28 mouse cellular contexts compared by ENCODE assay signal in the genomic region with DNA sequence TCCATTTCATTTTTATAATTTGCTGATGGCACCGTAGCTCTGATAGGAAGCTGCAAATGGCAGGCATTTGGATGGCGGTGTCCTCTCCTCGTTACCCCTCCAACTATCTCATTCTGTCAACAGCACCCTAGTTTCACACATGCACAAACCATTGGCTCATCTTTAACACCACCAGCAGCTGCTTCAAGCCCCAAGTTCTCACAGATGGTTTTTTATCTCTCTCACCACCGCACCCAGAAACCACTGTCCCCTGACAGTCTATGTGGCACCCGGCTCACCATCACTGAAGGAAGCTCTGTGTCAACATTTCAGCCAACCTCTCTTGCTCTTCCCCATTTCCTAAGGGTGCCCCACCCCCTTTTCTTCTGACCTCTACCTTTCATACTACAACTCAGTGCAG.
DNase-seq lines count a peak whose midpoint lies in the region; ATAC-seq lines count a peak whose summit lies in the region.
"Had no signal": no experiment of that assay in that cellular context is flagged by ENCODE, and none has a peak within 500 bp of the region (broad histone marks: within the 10 kb centered on the region; RNA-seq: fewer than 3 reads in every experiment).

No protein-coding gene starts in this region.

- no peak overlapping the region for H3K9ac ChIP-seq in midbrain, embryonic 15.5 days
- H3K9ac ChIP-seq: forebrain, embryonic 13.5 days; heart, embryonic 13.5 days; hindbrain, embryonic 14.5 days had no signal

- no peak overlapping the region for H3K4me2 ChIP-seq in midbrain, embryonic 15.5 days
- H3K4me2 ChIP-seq: forebrain, embryonic 13.5 days; heart, embryonic 13.5 days; hindbrain, embryonic 14.5 days had no signal

- H3K36me3 ChIP-seq in heart, embryonic 10.5 days: peaks cover 27% of the 10 kb centered on the region
- peaks cover 8% of the 10 kb centered on the region; the same call in 1 of the 2 replicates for H3K36me3 ChIP-seq in limb, embryonic 10.5 days
- no peaks in the 10 kb centered on the region for H3K36me3 ChIP-seq in midbrain, embryonic 15.5 days (replicated peaks)

- WGBS in heart, embryonic 10.5 days: 91% methylated on average over 5 of the region's 5 CpGs
- whole genome bisulfite sequencing in limb, embryonic 10.5 days: 93% methylated on average over 5 of the region's 5 CpGs
- 91% methylated on average over 5 of the region's 5 CpGs for WGBS in midbrain, embryonic 15.5 days

- peak; percentile 47; the same call in 1 of the 2 replicates for ATAC-seq in megakaryocyte-erythroid progenitor cell, adult 5-6 weeks (replicated peaks; ENCODE audit: low FRiP score, low TSS enrichment, poor library complexity, severe bottlenecking)
- ATAC-seq in midbrain, embryonic 15.5 days (replicated peaks): no peak
- ATAC-seq: forebrain, embryonic 13.5 days; forebrain, embryonic 16.5 days; hindbrain, postnatal 0 days; Patski had no signal

- H3K4me1 ChIP-seq in heart, embryonic 10.5 days: 0 out of 2 replicates have a peak, but pooled peaks cover 6% of the 10 kb centered on the region
- no peaks in the 10 kb centered on the region for H3K4me1 ChIP-seq in limb, embryonic 10.5 days
- no peaks in the 10 kb centered on the region for H3K4me1 ChIP-seq in midbrain, embryonic 15.5 days
- H3K4me1 ChIP-seq: forebrain, embryonic 10.5 days; forebrain, embryonic 13.5 days had no signal

- H3K27ac ChIP-seq in heart, embryonic 10.5 days: no peak overlapping the region
- no peak overlapping the region for H3K27ac ChIP-seq in limb, embryonic 10.5 days
- H3K27ac ChIP-seq in midbrain, embryonic 15.5 days: no peak overlapping the region
- H3K27ac ChIP-seq: forebrain, embryonic 10.5 days; forebrain, embryonic 13.5 days; heart, embryonic 13.5 days; hindbrain, embryonic 14.5 days; hindbrain, postnatal 0 days had no signal

- H3K4me3 ChIP-seq in heart, embryonic 10.5 days: no peak overlapping the region
- no peak overlapping the region for H3K4me3 ChIP-seq in limb, embryonic 10.5 days
- no peak overlapping the region for H3K4me3 ChIP-seq in midbrain, embryonic 15.5 days
- H3K4me3 ChIP-seq: forebrain, embryonic 10.5 days; forebrain, embryonic 13.5 days; heart, embryonic 13.5 days had no signal

- no peaks in the 10 kb centered on the region for H3K27me3 ChIP-seq in heart, embryonic 10.5 days (ENCODE audit: insufficient read depth, poor library complexity, severe bottlenecking)
- H3K27me3 ChIP-seq in limb, embryonic 10.5 days (ENCODE audit: low read depth, poor library complexity, severe bottlenecking): no peaks in the 10 kb centered on the region
- no peaks in the 10 kb centered on the region for H3K27me3 ChIP-seq in midbrain, embryonic 15.5 days (replicated peaks)
- H3K27me3 ChIP-seq: CH12.LX; forebrain, embryonic 13.5 days; heart, embryonic 13.5 days; Patski had no signal

- peak; percentile 76 for DNase-seq in heart, adult 11 months
- DNase-seq in heart, embryonic 10.5 days (ENCODE audit: low spot score): no peak
- DNase-seq in 416B (ENCODE audit: low read depth): peak; percentile 14
- DNase-seq in limb, embryonic 10.5 days (ENCODE audit: low spot score): peak; percentile 15
- DNase-seq in left cerebral cortex, postnatal 4 days: no peak
- no peak for DNase-seq in embryo, embryonic 11 days
- DNase-seq: adrenal gland, postnatal 14 days; B cell, adult 2 months; cerebellum, adult 11 months; cerebellum, adult 2 months; cerebellum, adult 9-11 months; cerebellum, postnatal 25 days; gastrocnemius, postnatal 10 days; gastrocnemius, postnatal 36 days; heart, adult 18-20 months; heart, postnatal 14 days; heart, postnatal 4 days had no signal

- H3K9me3 ChIP-seq in heart, embryonic 10.5 days: no peaks in the 10 kb centered on the region
- H3K9me3 ChIP-seq in limb, embryonic 10.5 days (replicated peaks): no peaks in the 10 kb centered on the region
- no peaks in the 10 kb centered on the region for H3K9me3 ChIP-seq in midbrain, embryonic 15.5 days
- H3K9me3 ChIP-seq: forebrain, embryonic 10.5 days; forebrain, embryonic 13.5 days; G1E; heart, embryonic 13.5 days had no signal

- intact Hi-C loops in left cerebral cortex, postnatal 4 days (cut with DNase I): loop anchor here (10.0 kb wide), 1 partner anchor 593 kb away; no protein-coding TSS in a partner anchor

Comparison
In these comparisons a context has a peak if more than half of its experiments do, and no peak if none do; other contexts are left out.
1. DNase-seq: peak in heart, adult 11 months (single experiment), 416B (single experiment) and limb, embryonic 10.5 days (single experiment); none in heart, embryonic 10.5 days (single experiment), left cerebral cortex, postnatal 4 days (single experiment) and embryo, embryonic 11 days (single experiment).